Mouse (Mus musculus) v-Abl transformed pro-B cells (cell line): ENCODE data around the gene Zdhhc7.

ENCODE experiments used
- in situ Hi-C, 2 experiments: fragments of 400-800 bp; cut with MboI; formaldehyde crosslinking; loops; one replicate each; pipeline ENCODE4 v1.15.1; 2025; ENCODE audit not compliant: unreplicated experiment in 2 of 2

Zdhhc7 gene

GRCm38 (mm10) chr8:120116600-120116999, 15.3 kb upstream of the Zdhhc7 start:
- in situ Hi-C loops = no loop called here

- in situ Hi-C loops = no loop called here
Observed at GRCm38 (mm10) chr8:120114315-120114841, 13.1 kb upstream of the Zdhhc7 start.

GRCm38 (mm10) chr8:120113758-120114255, 12.5 kb upstream of the Zdhhc7 start, which contains the start of gene 6430548M08Rik:
TSS of gene 6430548M08Rik (plus strand) at chr8:120114152.
- in situ Hi-C loops = no loop called here

GRCm38 (mm10) chr8:120113306-120113705, 12.0 kb upstream of the Zdhhc7 start:
- in situ Hi-C loops = no loop called here

GRCm38 (mm10) chr8:120112535-120112934, 11.3 kb upstream of the Zdhhc7 start:
- in situ Hi-C loops = no loop called here

GRCm38 (mm10) chr8:120111382-120111781, 10.1 kb upstream of the Zdhhc7 start:
- in situ Hi-C loops = no loop called here

- in situ Hi-C loops = no loop called here
Observed at GRCm38 (mm10) chr8:120110966-120111365, 9.7 kb upstream of the Zdhhc7 start.

- in situ Hi-C loops = no loop called here
Observed at GRCm38 (mm10) chr8:120109149-120109548, 7.9 kb upstream of the Zdhhc7 start.

- in situ Hi-C loops = no loop called here
Observed at GRCm38 (mm10) chr8:120104721-120105272, 3.5 kb upstream of the Zdhhc7 start.

- in situ Hi-C loops = no loop called here
Observed at GRCm38 (mm10) chr8:120103916-120104315, 2.6 kb upstream of the Zdhhc7 start.

- in situ Hi-C loops = no loop called here
Observed at GRCm38 (mm10) chr8:120100388-120101067, 754 bp downstream of the Zdhhc7 start.

- in situ Hi-C loops = no loop called here
Observed at GRCm38 (mm10) chr8:120096486-120096885, 4.8 kb downstream of the Zdhhc7 start.

GRCm38 (mm10) chr8:120094801-120095200, 6.5 kb downstream of the Zdhhc7 start:
- in situ Hi-C loops = no loop called here

GRCm38 (mm10) chr8:120093103-120093502, 8.2 kb downstream of the Zdhhc7 start:
- in situ Hi-C loops = no loop called here

- in situ Hi-C loops = no loop called here
Observed at GRCm38 (mm10) chr8:120091032-120091431, 10.2 kb downstream of the Zdhhc7 start.

GRCm38 (mm10) chr8:120089511-120089910, 11.8 kb downstream of the Zdhhc7 start:
- in situ Hi-C loops = no loop called here

GRCm38 (mm10) chr8:120084783-120085182, 16.5 kb downstream of the Zdhhc7 start:
- in situ Hi-C loops = no loop called here

GRCm38 (mm10) chr8:120083261-120083660, 18.0 kb downstream of the Zdhhc7 start:
- in situ Hi-C loops = no loop called here

GRCm38 (mm10) chr8:120079361-120079760, 21.9 kb downstream of the Zdhhc7 start:
- in situ Hi-C loops = loop anchor here (5.0 to 10.0 kb wide), 2 partner anchors 132 to 395 kb away; no protein-coding TSS in a partner anchor

- in situ Hi-C loops = loop anchor here (5.0 to 10.0 kb wide), 2 partner anchors 131 to 393 kb away; no protein-coding TSS in a partner anchor
Observed at GRCm38 (mm10) chr8:120078080-120078479, 23.2 kb downstream of the Zdhhc7 start.

- in situ Hi-C loops = loop anchor here (5.0 to 10.0 kb wide), 2 partner anchors 128 to 391 kb away; no protein-coding TSS in a partner anchor
Observed at GRCm38 (mm10) chr8:120075347-120075746, 25.9 kb downstream of the Zdhhc7 start.
